Mouse (Mus musculus): ENCODE measurements around the gene Ccdc138.
"Not testable (repeated sequence)": the region's sequence is repeated elsewhere in the genome, so short reads cannot be mapped to it uniquely, and the experiment has no call there.

The Ccdc138 gene

DNA sequence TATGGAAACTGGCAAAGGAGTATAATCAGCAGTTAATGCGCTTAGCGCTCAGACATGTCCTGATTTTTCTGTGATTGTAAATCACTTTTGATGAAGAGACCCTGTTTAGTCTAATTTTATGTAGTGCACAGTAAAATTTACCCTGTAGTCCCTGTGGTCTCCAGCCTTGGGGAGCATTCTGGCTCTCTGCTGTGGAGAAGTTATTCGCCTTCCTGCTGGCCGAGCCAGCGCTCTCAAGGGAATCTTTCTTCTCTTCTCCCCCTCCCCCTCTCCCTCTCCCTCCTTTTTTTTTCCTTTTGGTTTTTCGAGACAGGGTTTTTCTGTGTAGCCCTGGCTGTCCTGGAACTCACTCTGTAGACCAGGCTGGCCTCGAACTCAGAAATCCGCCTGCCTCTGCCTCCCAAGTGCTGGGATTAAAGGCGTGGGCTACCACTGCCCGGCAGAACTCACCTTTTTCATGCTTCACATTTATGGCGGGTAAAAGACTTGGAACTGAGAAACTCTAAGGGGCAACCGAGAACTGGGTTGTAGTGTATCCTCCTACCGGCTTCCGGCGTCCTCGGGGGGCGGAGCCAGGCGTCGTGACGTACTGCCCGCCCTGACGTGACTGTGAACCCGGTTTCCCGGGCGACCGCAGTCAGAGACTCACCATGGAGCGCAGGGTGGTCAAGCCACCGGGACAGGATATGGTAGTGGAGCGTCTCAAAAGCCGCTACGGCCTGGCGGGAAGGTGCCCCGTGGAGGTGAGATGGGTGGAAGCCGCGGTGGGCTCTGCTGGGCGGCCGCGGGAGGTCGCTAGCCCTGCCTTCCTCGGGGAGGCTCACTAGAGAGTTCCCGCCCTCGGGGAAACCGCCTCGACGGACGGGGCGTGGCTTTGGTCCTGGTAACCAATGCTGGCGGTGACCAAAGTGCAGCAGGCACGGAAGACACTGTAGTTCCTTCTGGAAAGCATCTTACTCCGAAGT is at the start of gene Ccdc138:
Gene Ccdc138, plus strand, starts transcription at position 629 of the 965 bp plus-strand sequence.
- peak; percentile 97 for DNase-seq (ENCODE audit: low read depth, low spot score)

DNA sequence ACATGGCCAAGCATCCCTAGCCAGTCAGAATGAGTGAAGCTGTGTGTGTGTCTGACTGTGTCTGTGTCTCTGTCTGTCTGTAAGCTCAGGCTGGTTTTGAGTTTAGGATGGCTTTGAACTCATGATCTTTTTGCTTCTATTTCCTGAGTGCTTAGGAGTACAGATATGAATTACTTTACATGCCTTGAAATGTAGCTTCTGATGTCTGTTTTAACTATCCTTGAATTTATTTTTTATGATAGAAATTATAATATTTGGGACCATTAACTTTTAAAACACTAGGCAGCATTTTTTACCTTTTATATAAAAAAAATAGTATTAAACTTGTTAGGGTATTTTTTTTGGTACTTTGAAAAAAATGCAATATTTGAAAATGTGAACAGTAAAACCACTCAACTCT is 46.2 kb upstream of the Ccdc138 start:
- DNase-seq (ENCODE audit: low read depth, low spot score), result no peak

DNA sequence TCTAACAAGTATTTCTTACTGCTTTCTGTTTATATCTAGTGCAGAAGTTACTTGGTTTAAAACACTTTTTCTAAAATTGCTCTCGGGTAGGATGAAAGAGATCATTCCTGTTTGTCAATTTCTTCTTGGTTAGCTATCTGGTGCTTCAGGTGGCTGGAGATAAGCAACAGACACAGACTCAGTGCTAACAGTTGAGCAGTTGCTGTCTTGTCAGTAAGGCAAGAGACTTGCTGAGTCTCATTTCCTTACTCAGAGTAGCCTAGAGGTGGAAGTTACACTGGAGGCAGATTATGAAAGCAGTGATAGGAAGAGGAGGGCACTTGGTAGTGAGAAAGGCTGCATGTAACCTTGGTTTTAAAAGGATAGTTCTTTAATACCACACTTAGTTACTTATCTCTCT is 45.6 kb upstream of the Ccdc138 start:
- peak; percentile 21 for DNase-seq (ENCODE audit: low read depth, low spot score)

DNA sequence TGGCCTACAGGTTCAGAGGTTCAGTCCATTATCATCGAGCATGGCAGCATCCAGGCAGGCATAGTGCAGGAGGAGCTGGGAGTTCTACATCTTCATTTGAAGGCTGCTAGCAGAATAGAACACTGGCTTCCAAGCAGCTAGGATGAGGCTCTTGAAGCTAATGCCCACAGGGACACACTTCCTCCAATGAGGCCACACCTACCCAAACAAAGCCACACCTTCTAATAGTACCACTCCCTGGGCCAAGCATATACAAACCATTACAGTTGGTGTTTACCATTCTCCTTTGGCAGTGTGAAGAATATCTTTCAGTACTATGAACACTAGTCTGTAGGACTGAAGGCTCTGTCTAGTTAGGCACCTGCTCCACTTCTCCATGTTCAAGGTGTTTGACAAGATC is 37.9 kb upstream of the Ccdc138 start:
- DNase-seq (ENCODE audit: low read depth, low spot score), result no peak

DNA sequence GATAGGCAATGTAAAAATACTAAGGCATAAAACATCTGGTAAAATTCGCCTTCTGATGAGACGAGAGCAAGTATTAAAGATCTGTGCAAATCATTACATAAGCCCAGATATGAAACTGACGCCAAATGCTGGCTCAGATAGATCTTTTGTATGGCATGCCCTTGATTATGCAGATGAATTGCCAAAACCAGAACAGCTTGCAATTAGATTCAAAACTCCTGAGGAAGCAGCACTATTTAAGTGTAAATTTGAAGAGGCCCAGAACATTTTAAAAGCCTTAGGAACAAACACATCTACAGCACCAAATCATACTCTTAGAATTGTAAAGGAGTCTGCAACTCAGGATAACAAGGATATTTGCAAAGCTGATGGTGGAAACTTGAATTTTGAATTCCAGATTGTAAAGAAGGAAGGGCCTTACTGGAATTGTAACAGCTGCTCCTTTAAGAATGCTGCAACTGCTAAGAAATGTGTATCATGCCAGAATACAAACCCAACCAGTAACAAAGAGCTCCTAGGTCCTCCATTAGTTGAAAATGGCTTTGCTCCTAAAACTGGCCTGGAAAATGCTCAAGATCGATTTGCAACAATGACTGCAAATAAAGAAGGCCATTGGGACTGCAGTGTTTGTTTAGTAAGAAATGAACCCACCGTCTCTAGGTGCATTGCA is 20.5 kb upstream of the Ccdc138 start:
- no peak for DNase-seq (ENCODE audit: low read depth, low spot score)

DNA sequence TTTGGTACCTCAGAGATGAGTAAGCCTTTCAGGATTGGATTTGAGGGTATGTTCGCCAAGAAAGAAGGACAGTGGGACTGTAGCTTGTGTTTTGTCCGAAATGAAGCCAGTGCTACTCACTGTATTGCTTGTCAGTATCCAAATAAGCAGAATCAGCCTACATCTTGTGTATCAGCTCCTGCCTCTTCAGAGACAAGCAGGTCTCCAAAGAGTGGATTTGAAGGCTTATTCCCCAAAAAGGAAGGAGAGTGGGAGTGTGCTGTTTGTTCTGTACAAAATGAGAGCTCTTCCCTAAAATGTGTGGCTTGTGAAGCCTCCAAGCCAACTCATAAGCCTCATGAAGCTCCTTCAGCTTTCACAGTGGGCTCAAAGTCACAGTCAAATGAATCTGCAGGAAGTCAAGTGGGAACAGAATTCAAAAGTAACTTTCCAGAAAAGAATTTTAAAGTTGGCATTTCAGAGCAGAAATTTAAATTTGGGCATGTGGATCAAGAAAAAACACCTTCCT is 19.6 kb upstream of the Ccdc138 start:
- no peak for DNase-seq (ENCODE audit: low read depth, low spot score)

DNA sequence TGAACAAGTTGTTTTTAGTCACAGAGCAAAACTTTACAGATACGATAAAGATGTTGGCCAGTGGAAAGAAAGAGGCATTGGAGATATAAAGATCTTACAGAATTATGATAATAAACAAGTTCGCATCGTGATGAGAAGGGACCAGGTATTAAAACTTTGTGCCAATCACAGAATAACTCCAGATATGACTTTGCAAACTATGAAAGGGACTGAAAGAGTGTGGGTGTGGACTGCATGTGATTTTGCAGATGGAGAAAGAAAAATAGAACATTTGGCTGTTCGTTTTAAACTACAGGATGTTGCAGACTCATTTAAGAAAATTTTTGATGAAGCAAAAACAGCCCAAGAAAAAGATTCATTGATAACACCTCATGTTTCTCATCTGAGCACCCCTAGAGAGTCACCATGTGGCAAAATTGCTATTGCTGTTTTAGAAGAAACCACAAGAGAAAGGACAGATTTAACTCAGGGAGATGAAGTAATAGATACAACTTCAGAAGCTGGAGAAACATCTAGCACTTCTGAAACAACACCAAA is 17.7 kb upstream of the Ccdc138 start:
- no peak for DNase-seq (ENCODE audit: low read depth, low spot score)

DNA sequence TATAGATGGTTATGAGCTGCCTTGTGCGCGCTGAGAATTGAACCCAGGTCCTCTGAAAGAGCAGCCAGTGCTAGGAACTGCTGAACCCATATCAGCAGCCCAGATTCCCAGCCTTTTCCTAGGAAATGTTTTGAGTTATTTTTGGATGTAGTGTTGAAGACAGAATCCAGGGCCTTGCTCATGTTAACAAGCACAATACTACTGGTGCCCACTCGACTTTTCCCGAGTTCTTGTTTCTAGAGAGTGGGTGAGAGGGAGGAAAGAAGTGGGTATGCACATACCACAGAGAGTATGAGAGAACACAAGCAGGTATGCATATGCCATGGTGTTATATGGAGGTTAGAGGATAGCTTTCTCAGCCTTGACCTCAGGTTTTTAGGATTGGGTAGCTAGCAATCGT is 6.7 kb upstream of the Ccdc138 start:
- no peak for DNase-seq (ENCODE audit: low read depth, low spot score)

DNA sequence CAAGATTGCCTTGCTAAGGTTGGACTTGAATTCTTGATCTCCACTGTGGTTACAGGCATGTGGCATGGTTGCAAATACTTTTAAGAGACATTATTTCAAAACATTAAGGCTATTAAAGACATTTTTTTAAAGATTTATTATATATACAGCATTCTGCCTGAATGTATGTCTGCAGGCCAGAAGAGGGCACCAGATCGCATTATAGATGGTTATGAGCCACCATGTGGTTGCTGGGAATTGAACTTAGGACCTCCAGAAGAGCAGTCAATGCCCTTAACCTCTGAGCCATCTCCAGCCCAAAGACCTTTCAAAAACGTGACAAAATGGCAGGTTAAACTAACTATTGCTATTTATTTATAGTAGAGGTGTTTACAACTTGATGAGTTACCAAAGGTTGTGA is 2.1 kb upstream of the Ccdc138 start:
- DNase-seq (ENCODE audit: low read depth, low spot score), result peak; percentile 29

DNA sequence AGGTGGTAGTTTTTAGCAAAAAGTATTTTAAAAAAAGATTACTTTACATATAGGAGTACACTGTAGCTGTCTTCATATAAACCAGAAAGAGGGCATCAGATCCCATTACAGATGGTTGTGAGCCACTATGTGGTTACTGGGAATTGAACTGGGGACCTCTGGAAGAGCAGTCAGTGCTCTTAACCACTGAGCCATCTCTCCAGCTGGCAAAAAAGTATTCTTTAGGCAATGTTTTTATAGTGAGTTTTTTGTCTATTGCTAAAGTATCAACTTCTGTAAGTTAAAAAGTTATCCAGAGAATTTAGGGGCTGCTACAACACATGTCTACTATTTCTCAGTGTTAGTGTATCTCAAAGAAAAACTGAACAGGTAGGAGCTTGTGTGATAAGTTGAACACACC is 1.0 kb upstream of the Ccdc138 start:
- peak; percentile 52 for DNase-seq (ENCODE audit: low read depth, low spot score)

DNA sequence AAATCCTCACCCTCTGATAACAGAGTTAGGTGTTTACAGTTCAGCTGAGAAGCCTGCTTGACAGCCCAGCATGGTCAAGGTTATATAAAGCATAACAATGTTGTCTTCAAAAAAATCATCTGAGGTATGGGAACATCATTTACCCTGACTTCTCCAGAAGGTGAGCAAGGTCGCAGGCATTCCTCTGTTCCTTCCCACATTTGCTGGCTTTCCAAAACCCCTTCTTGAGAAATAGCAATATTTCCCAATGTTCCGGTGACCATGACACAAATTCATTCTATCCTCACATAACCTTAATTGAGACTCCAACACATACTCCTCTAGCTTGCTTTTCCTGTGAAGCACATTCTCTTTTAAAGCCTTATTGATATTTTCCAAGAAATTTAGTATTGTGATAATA is 768 bp downstream of the Ccdc138 start:
- no peak for DNase-seq (ENCODE audit: low read depth, low spot score)

DNA sequence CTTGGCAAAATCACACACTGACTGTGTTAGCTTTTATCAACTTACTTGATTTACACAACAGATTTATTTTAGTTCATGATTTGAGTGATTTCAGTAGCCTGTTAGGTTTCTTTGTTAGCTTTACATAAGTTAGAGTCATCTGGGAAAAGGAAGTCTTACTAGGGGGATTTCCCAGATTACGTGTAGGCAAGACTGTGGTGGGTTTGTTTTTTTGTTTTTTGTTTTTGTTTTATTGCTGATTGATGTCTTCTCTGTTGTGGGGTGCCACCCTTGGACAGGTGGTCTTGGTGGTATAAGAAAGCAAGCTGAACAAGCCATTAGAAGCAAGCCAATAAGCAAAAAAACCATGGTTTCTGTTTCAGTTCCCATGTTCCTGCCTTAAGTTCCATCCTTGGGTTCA is 31.6 kb downstream of the Ccdc138 start:
- DNase-seq (ENCODE audit: low read depth, low spot score), result peak; percentile 64

DNA sequence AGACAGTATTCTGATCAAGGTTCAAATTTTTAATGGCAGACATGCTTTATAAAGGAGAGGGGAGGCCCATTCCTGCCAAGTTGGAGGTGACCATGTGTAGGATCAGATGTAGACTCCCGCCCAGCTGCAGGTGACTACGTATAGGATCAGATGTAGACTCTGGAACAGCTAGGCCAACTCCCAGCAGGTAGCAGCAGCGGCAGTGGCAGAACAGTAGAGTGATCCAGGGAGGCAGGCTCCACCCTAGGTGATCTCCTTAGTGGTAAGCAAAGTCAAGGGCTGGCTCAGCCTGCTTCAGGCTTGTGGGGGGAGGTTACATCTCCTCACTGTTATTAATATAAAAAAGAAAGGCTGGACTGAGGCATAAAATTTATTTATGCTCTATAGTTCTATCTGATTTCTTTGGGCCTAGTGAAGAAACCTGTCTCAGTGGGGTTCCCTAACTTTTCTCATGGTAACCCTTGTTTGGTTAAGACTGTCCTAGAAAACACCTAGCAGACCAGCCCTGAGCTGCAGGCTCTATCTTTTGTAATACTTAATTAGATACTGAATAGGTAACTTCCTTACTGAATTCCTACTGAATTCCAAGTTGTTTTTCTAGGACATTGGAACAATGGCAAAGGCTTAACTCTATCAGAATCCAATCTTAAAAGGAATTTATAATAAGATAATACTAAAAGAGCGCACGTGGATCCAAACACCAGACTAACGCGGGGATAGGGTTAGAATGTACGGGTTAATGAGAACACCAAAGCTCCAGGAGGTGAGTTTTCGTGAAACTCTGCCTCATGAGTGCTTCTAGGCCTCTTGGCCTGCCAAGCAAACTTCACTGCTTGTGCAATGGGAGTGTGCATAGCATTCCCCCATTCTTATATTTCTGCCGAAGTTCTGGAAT is 33.4 kb downstream of the Ccdc138 start:
- DNase-seq (ENCODE audit: low read depth, low spot score), result no peak

DNA sequence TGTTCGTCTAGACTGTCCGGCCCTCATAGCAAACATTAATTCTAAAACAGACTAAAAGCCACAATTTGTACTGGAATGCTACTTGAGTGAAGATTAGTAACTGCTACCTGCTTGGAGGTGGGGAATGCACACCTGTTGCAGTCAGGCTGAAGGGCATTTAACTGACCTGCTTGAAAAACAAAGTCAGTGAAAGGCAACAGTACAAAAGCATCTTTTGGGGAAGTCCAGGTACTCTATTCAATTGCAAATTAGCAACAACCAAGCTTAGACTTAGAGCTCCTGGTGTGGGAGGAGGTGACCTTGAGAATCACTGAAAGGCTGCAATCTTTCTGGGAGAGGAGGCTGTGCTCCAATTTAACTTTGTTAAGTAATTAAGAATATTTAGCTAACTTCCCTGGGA is 34.4 kb downstream of the Ccdc138 start:
- DNase-seq (ENCODE audit: low read depth, low spot score), result no peak

DNA sequence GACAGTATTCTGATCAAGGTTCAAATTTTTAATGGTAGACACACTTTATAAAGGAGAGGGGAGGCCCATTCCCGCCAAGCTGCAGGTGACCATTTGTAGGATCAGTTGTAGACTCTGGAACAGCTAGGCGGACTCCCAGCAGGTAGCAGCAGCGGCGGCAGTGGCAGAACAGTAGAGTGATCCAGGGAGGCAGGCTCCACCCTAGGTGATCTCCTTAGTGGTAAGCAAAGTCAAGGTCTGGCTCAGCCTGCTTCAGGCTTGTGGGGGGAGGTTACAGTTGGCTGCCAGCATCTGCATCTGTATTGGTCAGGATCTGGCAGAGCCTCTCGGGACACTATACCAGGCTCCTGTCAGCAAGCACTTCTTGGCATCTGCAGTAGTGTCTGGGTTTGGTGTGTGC is 38.5 kb downstream of the Ccdc138 start:
- DNase-seq (ENCODE audit: low read depth, low spot score), result not testable (repeated sequence)

DNA sequence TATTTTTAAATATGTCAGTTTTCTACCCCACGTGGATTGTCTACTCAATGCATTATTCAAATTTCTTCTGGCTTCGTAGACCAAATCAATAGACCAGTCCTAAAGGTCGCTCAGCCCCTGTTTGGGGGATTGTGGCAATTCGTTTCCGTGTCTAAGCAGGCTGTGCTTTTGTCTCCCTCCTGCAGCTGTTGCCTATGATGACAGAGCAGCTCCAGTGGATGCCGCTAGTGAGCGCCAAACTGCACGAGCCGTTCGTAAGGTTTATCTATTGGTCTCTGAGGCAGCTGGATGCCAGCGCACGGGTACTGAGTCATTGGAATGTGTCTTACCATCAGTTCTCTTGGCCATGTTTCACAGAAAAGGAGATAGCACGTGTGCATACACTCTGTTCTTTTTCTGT is 42.9 kb downstream of the Ccdc138 start:
- no peak for DNase-seq (ENCODE audit: low read depth, low spot score)

DNA sequence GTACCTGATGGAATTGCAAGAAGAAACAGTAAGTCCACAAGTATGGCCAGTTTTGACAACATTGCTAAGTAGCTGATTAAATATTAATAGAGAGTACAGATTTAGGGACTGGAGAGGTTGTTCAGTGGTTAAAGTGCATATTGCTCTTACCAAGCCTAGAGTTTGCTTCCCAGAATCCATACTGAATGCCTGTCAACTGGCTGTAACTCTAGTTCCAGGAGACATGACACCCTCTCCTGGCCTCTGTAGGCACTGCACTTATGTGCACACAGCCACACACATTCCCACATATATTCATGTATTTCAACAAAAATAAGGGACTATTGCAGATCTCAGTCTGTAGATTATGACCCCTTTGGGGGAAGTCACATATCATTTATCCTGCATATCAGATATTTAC is 51.0 kb downstream of the Ccdc138 start:
- no peak for DNase-seq (ENCODE audit: low read depth, low spot score)

DNA sequence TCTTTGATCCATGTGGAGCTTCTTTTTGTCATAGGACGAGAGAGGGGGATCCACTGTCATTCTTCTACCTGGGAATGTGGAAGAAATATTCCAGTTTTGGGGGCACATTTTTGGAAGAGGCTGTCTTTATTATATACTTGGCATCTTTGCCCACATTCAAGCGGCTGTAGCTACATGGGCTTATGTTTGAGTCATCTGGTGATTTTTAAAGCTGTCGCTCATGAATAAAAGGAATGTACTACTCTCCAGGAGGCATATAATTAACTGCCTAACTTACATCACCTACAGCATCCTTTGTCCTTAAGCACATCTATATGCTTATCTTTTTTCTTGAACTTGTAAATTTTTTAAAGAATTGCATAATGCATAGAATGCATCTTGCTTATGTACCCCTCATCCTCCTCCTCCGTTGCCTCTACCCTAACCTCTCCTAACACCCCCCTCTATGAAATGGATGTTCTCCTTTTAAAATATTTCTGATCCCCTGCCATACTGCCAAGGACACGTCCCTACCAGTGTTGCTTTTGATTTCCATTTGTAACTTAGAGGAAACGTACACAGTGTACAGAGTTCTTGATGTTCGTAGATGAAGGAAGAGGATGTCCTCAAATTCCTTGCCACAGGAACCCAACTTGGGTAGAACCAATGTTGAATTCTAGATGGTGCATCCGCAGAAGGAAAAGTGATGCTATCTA is 57.1 kb downstream of the Ccdc138 start:
- DNase-seq (ENCODE audit: low read depth, low spot score), result no peak

DNA sequence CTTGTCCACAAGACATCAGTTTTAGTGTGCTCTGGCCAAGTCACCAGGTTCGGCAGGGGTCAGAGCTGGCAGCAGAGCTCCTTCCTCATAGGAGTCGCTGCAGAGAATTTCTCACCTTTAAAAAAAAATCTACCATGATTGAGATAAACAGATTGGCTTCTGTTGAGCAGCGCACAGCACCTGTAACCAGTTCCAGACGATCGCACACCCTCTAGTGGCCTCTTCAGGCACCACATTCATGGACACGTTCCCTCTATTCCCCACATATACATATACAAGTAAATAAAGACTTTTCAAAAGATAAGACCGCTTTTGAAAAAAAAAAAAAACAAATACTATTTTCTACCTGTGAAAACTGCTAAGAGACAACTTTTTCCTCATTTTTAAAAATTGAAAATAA is 61.4 kb downstream of the Ccdc138 start:
- peak; percentile 75 for DNase-seq (ENCODE audit: low read depth, low spot score)

DNA sequence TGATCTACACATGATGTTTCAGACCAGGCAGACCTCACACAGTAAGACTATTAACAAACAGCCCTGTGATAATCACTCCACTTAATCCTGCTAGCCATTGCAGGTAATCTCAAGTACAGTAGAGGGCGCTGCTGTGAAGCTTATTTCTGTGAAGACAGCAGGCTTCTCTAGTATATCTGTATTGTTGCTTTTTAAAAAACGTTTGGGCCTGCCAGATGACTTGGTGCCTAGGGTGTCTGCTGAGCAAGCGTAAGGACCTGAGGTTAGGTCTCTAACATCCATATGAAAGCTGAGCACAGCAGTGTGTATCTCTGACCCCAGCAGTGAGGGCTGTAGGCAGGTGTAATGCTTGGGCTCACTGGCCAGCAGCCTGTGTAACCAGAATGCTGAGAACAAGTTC is 62.2 kb downstream of the Ccdc138 start:
- DNase-seq (ENCODE audit: low read depth, low spot score), result peak; percentile 80

DNA sequence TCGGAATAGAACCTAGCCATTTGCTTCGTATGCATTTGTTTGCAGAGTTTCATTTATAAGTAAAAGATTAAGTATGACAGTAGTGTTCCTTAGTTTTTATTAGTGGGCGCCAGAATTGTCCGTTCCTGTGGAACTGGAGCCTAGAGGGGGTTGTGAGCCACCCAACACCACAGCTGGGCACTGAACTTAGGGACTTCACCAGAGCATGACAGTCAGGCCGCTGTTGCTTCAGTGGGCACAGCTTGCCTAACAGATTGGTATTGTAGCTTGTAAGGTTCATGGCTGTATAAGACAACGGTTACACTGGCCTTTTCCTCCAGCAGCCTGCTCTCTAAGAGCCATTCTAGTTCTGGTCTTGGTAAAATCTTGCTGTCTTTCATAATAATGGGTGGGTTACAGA is 62.8 kb downstream of the Ccdc138 start:
- peak; percentile 10 for DNase-seq (ENCODE audit: low read depth, low spot score)
